Mouse (Mus musculus) liver (tissue): ENCODE results near the gene Usp49.
A peak's percentile ranks its signal among the peaks of the same experiment; 100 is the strongest.

Experiments
- DNase-seq: peaks from one replicate; pipeline ENCODE4 v3.0.0-alpha.2; 2020; ENCODE audit warnings: mixed read lengths

Gene Usp49

GRCm38 (mm10) chr17:47694503-47695336 lies 64.2 kb downstream of the Usp49 start, which contains the start of gene Prickle4:
TSS of gene Prickle4 (minus strand) at chr17:47694736.
- DNase-seq, result peak; percentile 95

DNA sequence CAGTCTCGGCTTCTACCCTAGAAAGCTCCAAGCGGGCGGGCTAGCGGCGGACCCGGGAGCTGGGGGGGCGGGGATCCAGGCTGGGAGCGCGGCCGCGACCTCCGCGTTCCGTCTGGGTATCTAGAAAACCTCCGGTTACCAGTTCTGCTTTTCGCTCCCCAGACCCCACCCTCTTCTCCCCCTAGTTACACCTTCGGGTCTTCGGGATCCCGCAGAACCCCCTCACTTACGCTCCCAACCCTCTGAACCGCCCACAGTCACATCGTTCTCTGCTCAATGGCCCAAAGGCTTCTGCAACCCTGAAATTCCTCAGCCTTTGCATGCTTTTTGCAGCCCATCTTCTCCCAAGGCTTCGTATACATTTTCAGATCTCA lies 64.8 kb downstream of the Usp49 start:
- no peak for DNase-seq

DNA sequence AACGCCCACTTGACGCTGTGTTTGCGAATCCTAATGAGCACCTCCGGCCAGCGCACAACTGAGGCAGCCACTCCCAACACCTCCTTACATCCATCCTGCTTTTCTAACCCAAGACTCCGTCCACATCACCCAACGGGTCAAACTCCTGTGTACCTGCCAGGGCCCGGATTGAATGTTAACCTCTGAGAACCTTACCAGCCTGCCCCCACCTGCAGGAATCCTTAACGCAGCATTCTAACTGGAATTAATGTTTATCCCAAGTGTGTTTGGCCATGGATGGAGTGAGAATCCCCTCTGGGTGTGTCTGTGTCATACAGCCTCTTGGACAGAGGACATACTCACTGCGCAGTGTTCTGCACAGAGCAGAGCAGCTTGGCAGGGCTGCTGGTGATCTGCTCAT lies 67.7 kb downstream of the Usp49 start:
- DNase-seq, result no peak

- DNase-seq, result no peak
Measured at GRCm38 (mm10) chr17:47699055-47699454, 68.6 kb downstream of the Usp49 start.

GRCm38 (mm10) chr17:47701793-47702192 lies 71.3 kb downstream of the Usp49 start:
- no peak for DNase-seq

- DNase-seq, result no peak
Measured at GRCm38 (mm10) chr17:47702548-47703345, 72.3 kb downstream of the Usp49 start.

DNA sequence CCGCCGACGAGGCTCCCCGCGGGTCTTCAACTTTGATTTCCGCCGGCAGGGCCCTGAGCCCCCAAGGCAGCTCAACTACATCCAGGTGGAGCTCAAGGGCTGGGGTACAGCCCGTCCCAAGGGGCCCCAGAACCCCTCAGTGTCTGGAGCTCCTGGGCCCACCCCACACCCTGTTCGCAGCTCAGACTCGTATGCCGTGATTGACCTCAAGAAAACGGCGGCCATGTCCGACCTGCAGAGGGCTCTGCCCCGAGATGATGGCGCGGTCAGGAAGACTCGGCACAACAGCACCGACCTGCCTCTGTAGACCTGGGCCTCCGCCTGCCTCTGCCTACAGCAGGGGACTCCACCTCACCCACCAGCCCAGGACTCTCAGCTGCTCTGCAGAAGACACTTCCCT lies 73.1 kb downstream of the Usp49 start:
- DNase-seq, result no peak

GRCm38 (mm10) chr17:47704692-47705091 lies 74.2 kb downstream of the Usp49 start:
- no peak for DNase-seq

- no peak for DNase-seq
Measured at GRCm38 (mm10) chr17:47706196-47706595, 75.7 kb downstream of the Usp49 start.

DNA sequence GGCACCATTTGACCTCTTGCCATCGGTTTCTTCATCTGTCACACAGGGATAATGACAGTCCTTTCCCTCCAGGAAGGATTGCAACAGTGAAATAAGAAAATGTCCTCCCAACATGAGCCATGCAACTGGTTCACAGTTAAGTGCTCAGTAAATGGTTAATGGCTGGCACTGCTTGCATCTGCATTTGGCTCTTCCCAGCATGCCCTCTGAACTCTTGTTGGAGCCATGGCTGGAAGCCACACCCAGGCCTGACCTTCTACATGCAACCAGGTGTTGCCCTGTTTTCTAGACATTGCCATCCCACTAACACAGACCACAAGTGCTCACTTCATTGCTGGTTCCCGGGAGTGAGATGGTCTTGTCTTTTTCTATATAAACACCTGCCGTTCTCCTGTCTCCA lies 77.5 kb downstream of the Usp49 start:
- no peak for DNase-seq

DNA sequence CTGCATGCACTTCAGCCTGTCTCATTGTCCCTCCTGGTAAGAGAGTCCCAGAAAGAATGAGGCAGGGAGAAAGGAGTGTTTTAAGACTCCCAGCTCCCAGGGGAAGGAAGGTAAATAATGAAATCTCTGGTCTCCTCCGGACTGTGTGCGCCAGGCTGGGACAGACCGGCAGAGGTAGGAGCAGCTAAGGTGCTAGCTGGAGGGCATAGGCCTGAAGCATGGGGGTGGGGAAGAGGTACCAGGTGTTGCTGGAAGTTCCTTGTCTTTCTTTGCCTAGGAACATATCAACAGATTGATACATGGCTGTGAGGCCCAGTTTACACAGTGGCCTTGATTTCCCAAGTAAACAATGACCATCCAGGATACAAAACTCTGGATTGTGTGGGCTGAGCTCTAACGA lies 78.5 kb downstream of the Usp49 start:
- no peak for DNase-seq

- no peak for DNase-seq
Measured at GRCm38 (mm10) chr17:47710036-47710435, 79.5 kb downstream of the Usp49 start.

DNA sequence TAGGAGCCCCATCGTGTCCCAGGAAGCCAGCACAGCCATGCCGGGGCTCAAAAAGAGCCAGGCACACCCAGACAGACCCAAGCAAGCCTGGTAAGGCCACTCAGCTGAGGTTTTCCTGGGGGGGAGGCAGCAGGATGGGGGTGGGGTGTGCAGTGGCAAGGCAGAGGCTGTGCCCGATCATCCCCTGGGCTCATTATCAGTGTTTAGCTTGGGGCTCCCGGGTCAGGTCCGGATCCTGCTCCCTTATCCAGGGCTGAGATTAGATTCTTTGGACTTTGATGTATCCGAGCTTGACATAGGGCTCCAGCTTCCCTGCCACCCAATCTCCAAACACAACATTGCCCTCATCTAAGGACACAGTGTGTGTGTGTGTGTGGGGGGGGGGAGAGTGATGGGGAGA lies 81.4 kb downstream of the Usp49 start:
- DNase-seq, result no peak

DNA sequence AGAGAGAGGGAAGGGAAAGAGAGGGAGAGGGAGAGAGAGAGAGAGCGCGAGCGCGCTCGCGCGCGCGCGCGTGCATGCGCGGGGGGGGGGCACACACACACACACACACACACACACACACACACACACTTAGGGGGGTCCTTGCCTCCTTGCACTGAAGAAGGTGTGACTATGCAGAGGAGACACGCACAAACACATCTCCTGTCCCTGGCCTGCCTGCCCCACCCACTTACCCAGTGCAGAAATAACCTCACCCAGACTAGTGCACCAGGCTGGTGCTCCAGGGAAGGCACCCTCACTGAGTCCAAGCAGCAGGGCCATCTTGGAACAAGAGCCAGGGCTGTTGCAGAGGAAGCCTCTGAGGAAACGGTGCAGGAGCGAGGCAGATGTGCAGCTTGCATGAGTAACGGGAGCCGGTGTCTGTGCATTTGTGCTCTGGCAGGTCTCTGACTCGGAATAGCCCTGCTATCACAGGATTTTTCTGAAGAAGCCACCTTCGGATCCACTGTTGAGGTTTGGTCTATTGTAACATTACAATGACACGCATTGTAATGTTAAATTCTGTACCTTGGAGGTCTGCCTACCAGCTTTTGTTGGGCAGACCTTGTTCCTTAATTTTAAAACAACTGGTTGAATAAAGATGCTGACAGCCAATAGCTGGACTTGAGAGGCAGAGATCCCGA lies 82.5 kb downstream of the Usp49 start:
- no peak for DNase-seq

GRCm38 (mm10) chr17:47715037-47715436 lies 84.5 kb downstream of the Usp49 start:
- no peak for DNase-seq

GRCm38 (mm10) chr17:47721183-47721582 lies 90.7 kb downstream of the Usp49 start:
- DNase-seq, result no peak

DNA sequence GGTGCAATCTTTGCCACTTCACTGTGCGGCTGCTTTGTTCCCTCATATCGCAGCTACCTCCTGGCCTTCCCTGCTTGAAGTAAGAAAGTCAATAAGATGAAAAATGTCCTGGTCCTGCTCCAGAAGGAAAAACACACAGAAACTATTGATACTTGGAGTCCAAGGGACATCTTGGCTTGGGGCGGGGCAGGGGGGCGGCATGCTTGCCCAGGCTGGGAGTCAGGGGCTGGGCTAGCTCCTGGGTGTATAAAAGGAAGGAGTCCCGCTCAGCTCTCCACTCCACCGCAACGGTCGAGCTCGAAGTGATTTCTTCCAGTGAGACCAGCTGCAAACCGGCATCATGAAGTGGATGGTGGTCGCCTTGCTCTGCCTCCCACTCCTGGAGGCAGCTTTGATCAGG lies 96.1 kb downstream of the Usp49 start, which contains the start of gene Pgc:
Pgc (plus strand) TSS at position 277 of the 400 bp plus-strand sequence.
- DNase-seq, result no peak

DNA sequence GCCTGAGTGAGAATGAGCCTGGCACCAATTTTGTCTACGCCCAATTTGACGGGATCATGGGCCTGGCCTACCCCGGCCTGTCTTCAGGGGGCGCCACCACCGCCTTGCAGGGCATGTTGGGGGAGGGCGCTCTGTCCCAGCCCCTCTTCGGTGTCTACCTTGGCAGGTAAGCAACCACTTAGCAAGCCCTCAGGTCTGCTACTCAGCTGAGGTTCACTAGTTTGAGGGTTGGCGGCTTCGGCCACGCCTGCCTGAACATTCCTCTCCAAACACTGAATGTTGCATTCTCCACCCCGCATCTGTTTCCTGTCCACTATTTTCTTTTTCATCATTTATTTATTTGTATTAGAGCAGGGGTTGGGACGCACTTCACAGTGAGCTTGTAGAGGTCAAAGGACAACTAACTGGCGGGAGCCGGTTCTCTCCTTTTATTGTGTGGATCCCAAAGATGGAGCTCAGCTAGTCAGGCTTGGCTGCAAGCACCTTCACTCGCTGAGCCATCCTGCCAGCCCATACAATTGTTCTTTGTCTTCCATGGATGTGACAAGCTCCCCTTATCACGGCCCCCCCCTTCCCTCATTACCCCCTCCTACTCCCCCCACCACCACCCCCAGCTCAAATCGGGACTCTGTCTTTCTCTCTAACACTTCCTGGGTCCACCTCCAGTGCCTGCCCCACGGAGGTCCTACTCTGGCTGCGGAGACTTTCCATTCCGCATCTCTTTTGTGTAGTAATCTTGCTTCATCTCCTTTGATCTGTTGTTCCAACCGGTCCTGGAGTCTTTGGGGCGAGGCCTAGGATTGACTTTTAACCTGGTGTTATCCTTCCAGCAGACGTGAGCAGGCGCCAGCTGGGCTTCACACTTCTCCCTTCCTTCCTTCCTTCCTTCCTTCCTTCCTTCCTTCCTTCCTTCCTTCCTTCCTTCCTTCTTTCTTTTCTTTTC lies 100.4 kb downstream of the Usp49 start:
- DNase-seq, result no peak

GRCm38 (mm10) chr17:47735553-47736100 lies 105.1 kb downstream of the Usp49 start:
- no peak for DNase-seq
